Mouse (Mus musculus): ENCODE measurements around the gene Tns3.
A peak's percentile ranks its signal among the peaks of the same experiment; 100 is the strongest.

Gene Tns3

DNA sequence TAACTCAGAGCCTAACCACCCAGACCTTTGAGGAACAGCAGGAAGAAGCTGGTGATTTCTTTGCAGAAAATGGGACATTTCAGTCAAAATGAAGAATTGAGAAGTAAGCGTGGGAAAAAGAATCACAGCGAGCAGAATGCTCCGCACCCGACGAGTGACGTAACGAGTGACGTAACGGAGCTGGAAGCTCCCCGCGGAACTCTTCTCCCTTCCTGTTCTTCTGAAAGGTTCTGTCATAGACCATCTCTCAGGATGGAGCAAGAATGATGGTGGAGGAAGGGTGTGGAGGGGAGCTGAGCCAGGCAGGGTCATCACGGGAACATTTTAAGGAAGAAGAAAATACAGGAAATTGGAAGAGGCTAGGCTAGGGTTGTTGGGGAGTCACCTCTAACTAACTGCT lies 54.5 kb downstream of the Tns3 start:
- no peak for DNase-seq

DNA sequence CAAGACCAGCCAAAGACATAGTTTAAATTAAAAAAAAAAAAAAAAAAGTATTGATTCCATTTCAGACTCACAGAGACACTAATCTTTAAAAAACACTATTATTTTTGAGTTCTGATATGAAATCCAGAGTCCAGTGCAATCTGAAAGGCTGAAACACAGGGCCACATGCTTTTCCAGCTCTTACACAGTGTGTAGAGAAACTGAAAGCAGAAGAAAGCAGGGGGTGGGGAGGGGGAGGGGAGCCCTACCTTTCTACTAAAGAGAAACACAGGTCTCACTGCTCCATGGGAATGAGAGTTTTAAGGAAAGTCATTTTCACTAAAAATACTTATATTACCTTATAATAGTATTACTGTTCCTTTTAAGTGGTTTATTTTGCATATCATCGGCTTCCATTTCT lies 57.2 kb downstream of the Tns3 start:
- no peak for DNase-seq

DNA sequence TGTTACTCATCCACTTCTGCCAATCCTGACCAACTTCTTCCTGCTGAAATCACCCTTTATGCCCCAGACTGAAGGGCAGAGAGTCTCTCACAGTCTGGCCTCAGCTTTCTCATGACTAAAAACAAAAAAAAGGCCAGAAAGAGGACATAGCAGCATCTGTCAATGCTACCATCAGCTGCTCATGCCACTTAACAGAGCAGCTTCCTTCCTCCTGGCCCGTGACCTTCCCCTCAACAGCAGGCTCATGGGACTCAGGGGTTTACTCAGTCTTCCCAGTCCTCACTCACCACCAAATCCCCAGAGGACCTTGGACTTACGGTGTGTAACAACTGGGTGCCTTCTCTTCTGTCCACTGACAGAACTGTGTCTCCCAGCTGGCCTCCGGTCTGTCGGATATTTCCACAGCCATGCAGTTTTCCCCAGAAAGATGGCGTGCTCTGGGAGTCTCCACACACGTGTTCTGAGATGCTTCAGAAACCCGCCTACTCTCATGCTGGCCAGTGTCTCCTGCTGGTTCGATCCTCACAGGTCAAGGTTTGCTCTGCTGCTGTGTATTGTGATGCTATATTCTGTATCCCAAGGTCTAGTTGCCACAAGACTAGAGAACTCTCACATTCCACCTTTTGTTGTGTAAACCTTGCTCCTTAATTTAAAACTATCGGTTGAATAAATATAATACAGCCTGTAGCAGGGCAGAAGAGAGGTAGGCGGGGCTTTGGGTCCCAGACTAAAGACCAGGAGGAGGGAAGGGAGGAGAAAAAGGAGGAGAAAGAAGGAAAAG lies 59.4 kb downstream of the Tns3 start:
- DNase-seq = no peak

DNA sequence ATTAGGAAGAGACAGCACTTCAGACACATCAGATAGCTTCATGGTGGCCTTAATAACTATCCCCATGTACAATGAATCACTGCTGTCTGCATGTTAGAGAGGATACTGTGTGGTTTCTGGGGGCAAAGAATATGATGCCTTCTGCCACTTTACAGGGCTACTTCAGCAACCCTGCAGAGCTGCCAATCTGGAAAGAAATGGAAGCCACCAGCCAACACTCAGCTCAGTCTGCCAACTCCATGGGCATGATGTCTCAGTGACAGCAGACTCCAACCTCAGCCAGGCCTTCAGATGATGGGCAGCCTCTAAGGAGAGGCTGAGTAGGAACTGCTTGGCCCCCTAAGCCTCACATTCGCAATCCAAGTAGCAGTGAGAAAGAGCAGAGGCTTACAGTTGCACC lies 61.7 kb downstream of the Tns3 start:
- DNase-seq = no peak

DNA sequence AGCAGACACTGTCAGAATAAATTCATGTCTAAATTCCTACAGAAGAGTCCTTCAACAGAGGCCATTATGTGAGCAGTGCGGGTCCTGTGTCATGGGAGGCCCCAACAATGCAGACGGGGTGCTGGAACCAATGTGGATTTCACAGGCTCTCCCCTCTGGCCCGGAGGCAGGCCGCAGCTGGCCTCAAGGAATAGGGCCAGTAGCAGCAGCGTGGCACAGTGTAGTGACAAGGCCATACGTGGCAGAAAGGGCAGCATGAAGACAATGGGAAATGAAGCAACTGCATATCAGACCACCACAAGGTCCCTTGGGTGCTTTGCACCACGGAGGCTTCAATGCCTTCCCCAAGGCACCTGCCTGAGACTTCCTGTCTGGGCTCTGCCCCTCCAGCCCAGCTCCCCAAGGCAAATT lies 62.9 kb downstream of the Tns3 start:
- no peak for DNase-seq

DNA sequence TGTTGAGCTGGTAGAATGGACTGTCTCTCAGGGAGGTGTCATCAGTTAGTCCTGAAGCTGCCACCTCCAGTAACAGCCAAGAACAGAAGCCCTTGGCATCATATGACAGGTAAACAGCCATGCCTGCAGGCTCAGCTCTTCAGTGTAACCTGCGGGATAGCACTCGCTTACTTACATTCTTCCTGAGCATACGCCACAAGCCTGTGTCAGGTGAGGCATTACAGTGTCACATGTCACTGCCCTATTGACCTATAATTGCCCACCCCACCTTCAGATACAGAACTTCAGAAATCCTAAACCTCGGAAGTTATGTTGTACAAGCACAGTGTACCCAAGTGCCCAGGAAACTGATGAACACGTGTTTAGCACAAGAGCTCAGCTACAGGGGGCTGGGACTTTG lies 68.7 kb downstream of the Tns3 start:
- DNase-seq = no peak

DNA sequence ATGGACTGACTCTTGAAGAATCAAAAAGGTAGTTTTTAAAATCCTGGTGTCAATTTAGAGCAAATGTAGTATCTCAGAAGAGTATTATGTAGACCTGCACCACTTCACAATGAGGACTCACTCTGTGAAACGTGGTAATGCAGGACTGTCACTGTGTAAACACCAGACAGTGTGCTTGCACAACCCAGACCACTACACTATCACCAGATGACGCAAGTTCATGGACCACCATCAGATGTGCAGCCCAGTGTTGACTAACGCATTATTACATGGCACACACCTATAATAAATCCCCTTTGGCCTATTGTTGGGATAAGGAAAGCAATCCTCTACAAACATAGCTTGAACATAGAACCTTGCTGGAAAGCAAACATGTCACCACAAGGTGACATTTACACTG lies 71.2 kb downstream of the Tns3 start:
- DNase-seq = no peak

DNA sequence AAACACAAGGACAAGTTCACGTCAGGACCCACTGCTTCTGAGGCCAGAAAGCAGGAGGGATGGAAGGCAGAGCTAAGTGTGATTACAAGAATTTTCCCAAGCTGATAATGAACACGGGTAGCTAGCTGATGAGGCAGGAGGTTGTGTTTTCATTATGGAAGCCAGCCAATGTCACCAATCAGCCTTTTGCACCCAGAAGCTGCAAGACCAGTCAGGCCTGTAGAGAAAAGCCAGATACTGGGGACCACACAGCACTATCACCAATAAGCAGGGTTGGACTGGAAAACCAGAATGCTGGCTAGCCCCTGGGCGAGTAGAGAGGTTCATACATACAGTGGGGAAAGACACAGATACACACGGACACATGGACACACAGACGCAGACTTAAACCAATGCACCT lies 73.1 kb downstream of the Tns3 start:
- DNase-seq = no peak

DNA sequence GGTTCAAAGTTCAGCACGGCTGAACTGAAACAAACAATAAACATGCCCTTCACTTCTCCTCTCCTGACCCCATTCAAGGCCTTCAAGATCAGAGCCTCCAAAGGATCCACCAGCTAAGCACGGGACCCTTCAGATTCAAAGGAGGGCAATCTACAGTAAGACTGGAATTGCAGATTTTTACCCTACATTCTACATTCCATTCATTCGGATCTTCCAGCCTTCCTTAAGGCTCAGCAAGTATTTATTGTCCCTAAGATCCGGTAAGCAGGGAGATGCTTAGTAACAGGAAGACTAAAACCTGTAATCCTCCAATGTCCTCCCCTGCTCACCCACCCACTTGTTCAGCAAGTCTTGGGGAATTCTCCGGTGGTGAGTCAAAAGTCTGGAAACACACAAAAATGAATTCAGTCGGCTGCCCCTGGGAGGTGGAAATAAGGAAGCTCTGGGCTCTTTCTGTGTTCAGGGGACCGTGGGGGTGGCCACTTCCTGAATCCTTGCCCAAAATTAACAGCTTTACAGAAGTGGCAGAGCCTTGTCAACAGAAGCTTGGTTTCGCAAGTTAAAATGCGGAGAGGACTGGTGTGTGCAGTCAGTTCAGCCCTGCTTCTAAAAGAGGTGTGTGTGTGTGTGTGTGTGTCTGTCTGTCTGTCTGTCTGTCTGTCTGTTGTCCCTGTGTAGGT lies 75.0 kb downstream of the Tns3 start:
- DNase-seq = peak; percentile 83

DNA sequence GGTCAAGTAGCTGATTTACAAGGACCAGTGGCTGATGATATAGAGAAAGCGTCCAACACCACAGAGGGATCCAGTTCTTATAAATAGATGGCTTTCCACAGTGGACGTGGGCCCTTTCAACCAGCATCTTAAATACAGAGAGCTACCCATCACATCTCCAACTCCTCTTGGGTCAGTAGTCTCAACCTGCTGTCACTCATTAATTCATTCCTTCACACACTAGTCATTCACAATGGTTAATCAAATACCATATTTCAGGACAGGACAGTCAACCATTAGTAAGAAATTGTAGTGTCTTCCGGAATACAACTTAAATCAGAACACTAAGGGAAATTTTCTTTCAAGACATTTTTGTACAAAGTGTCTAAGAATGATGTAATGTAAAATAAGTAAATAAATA lies 76.4 kb downstream of the Tns3 start:
- no peak for DNase-seq

DNA sequence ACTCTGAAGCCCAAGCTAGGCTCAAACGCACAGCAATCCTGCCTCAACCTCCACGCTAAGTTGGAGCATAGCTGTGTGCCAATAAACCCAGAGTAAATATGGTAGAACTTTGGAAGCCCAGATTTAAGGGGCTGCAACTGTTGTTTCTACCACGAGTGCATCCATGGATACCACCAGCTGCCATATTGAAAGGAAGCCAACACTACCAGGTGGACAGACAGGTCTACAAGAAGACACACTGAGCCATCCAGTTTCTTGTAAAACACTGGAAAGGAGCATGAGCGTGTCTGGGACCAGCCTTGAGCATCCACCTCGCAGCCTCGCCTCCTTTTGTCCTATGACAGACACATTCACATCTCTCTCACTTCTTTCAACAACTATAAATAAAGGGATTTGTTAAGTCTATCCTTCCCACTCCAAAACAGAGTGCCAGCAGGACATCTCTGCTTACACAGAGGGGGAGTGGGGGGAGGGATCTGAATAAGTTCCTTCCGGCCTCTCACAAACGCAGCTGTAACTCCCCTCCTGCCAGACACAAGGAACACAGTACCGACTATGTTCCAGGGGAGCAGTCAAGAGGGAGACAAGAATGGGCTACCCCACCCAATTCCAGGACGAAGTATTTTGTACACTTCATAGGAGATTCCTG lies 77.2 kb downstream of the Tns3 start:
- no peak for DNase-seq

DNA sequence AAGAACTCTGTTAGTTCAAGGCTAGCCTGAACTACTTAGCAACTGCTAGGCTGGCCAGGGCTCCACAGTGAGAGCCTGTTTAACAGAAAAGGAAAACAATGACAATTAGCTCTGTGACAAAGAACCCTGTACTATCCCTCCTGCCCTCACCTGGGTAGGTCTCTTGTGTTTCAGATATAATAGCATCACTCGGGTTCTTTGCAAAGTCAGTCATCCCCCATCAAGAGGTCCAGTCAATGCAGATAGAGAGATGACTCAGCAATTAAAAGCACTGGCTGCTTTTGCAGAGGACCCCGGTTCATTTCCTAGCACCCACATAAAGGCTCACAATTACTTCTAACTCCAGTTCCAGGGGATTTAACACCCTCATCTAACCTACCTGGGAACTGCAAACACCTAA lies 78.0 kb downstream of the Tns3 start:
- no peak for DNase-seq

DNA sequence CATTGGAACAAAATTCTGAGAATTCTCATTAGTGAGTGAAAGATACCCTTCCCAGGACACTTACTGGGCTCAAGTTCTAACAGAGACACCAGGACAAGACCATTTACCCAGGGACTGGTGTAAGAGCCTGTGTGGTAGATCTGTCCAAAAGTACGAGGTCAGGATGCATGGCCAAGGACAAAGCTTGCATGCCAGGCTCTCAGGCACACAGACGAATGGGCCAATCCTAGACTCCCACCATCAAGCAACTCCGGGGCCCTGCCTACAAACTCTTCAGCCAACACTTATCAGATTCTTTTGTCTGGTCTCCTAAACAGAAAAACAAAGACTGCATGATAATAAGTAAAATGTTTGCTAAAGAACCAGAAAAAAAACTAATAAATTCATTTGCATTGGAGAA lies 78.6 kb downstream of the Tns3 start:
- no peak for DNase-seq

DNA sequence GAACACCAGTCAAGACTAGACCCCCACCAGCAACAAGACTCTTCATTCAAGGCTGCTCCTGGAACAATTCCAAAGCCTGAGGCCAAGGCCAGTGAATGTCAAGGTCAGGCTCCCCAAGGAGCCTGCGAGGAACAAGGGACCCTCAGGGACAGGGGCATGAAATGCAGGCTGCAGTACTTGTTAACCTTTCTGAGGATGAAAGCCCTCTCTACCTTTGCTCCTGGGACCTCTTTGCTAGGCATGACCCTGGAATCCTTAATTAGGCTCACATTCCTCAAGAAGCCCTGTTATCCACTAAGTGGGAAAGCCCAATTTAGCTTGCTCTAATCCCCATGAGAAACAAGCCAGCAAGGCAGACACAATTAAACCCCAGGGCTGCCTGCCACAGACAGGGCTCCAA lies 79.4 kb downstream of the Tns3 start:
- no peak for DNase-seq

DNA sequence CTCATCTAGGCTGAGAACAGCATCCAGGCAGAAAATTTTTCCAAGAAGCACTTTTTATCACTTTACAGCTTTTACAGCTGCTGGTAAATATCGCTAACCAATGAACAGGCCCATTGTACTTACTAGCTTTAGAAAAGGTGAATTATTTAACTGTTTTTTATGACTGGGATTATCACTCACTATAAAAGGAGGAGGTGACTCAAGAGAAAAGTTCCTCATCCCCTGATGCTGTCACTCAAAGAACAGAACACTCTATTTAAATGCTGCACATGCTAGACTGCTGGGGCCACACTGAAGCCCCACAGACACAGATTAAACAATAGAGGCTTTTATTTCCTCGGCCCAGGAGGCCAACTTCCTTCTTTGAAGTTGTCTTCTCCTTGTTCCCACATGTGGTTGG lies 80.0 kb downstream of the Tns3 start:
- no peak for DNase-seq

DNA sequence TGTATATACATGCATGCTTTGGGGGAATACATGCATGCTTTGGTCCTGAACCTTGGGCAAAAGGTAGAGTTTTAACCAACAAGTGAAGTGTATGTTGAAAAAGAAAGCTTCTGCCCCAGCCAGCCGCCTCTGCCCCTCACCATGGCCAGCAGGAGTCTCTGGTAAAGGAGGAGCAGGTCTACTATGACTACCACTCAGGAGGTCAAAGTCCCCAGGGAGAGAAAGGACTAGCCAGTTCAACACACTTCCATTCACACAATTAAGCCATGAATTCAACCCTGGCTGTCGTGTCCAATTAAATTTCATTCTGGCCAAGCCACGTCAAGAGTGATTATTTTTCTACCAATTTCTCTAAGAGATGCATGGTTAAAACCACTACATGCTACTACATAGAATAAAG lies 81.2 kb downstream of the Tns3 start:
- no peak for DNase-seq

DNA sequence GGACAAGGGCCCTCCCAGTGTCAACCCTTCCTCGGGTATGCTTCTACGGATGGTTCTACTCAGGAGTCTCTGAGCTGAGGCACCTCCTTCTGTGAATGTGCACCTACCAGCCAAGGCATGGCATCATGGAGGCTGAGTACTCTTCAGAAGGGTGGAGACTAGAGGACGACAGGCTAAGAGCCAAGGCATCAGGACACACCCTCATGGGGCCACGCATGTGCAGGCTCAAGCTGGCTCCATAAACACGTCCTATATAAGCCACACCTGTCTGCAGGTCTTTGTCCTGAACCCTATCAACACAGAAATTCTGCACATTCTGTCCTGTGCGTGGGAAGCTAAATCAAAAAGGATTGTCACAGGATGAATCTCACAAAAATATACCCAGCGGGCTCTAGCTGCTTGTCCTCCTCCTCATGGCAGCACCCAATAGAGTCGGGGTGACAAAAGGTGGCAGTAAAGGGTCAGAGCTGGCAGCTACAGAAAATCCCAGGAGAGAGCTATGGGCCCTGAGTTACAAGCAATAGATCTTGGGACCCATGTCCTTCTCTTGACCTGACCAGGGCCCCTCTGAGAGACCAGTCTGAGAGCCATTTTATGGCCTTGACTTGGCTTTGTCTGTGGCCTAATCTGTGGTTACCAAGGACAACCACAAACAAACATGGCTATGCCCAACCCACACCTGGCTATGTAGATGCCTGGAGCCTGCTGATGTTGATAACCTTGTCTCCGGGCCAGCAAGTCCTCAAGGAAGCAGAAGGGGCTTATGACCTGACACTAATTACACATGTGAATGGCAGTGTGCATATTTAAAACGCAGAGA lies 82.0 kb downstream of the Tns3 start:
- DNase-seq = no peak

DNA sequence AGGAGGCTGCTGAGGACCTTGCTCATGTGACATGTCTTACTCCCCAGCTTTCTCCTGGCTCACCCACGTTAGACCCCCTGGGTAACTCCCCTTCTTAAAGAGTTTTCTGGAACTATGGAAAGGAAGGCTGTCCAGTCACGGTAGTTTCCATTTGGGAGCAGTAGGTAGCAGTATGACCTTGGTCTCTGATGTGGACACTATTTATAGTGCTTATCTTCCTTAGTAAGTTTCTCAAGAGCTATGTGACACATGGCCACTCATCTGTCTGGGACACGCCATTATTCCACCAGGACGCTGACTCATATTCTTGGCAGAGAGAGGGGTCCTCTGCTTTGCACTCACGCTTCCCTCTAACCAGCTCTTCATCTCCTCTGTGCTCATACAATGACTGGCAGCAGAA lies 84.5 kb downstream of the Tns3 start:
- DNase-seq = no peak

DNA sequence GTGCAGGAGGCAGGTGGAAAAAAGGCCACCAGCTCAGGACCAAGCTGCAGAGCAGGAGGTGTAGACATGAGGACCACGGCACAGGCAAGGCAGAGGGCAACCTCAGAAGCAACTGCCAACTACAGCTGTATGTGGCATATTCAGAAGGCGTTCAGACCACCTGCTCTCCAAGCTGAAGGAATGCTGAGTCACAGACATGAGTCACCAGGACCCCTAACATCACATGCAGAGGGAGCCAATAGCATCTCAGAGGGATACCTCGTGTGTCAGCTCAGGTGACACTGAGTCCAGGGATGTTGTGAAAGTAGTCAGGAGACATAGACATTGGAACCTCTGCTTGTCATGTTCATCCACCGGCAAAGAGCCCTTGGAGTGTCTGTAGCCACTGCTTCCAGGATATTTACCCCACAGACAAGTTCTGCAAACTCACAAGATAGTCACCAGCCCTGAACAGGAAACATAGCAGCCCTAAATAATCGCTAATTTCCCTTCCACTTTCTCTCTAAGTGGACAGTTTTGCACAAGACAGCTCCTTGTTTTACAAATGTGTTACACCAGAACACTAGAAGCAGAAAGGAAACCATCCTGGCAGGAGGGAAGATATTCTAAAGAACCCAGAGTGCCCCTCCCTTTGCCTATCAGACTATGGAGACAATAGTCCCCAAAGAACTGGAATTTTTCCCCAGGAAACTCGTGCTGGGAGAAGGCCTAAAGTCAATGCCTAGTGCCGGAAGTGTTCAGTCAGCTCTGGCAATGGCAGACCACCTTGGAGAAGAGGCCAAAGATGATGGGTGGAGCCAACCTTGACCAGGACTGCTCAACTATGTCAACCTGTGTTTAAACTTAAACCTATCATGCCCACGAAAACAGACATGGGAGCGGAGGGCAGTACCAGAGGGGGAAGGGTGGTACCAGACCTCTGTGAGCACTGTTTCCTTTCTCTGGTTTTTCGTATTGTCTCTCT lies 88.8 kb downstream of the Tns3 start:
- DNase-seq = peak; percentile 30

DNA sequence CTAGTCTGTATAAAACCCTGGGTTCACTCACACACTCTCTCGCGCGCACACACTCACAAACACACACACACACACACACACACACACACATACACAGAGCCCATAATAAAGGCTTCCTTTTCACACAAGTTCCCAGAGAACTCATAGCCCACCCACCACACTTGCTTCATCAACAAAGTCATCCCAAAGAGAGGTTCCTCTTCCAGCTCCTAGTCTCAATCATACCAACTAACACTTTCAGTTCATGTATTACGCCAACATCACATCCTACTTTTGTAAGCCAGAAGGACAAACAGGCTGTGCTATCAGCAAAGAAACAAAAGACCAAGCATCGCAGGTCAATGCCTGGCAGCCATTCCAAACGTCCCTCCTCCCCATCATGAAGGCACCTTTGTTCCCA lies 89.8 kb downstream of the Tns3 start:
- DNase-seq = peak; percentile 51

DNA sequence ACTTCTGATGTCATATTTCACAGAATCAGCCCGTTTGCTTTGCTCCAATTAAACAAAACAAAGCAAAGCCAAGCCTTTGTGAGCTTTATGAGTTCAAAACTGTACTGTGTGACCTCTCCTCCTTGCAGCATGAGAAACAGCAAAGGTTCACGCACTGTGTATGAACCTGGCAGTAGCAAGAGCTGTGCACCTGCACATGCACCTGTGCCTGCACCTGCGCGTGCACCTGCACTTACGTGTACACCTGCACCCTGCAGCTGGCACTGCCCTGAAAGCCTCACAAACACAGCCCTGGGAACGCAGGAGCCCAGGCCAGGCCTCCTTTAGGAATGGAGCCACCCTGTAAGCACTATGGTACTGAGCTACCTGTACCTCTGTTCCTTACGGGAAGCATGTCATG lies 91.6 kb downstream of the Tns3 start:
- no peak for DNase-seq
